Mouse (Mus musculus) heart, adult 8-10 months (tissue): ENCODE results near the gene Tmem171. TPM values are rescaled to one million over a fixed set of nuclear protein-coding genes. Genes with fewer than 3 reads are reported as not detected.

ENCODE experiments used
- DNase-seq: peaks from one replicate; pipeline ENCODE4 v3.0.0; 2022; ENCODE audit warnings: low spot score
- total RNA-seq, 4 experiments: library from RNA; stranded (reverse); gene quantifications; 2 replicates each; pipeline ENCODE4 v1.2.4; 2022

The Tmem171 gene
- 1 to 10 TPM; 3.5 to 8.8 (median 4.3) TPM for total RNA-seq

DNA sequence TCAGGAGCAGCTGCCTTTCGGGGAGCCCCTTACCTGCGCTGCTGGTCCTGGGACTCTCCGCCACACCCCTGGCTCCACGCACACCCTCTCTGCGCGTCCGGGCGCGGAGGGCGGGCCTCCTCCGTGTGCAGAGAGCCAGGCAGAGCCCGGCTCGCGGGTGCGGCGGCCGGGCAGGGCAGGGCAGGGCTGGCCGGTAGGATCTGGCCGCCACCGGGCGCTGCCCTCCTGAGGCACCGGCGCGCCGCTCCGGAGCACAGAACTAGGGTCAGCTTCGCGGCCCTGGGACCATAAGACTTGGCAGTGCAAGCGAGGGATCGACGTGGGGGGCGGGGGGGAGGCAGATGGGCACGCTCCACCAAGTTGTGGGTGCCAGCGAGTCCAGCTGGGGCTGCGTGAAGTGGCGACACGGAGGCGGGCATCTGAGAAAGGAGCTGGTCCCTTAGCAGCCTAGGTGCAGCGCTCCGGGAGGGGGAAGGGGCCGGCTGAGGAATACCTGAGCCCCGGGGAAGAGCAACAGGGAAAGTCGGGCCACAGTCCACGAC, at the start of gene Tmem171:
Gene Tmem171, minus strand, starts transcription at position 62 of the 542 bp plus-strand sequence.
- no peak for DNase-seq

DNA sequence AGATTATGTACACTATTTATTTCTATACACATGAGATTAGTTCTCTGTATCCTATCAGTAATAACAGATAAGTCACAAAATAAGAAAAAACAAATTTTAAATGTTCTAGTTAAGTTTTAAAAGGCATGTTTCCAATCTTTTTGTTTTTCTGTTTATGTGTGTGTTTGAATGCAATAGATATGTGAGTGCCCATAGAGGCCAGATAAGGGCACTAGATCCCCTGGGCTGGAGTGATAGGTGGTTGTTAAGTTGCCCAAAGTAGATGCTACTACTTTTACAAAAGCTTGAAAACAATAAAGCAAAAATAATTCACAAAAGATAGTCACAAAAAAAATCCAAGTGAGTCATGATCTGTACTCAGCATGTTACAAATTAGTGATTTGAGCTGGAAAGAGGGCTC, 49.2 kb upstream of the Tmem171 start:
- DNase-seq = no peak

DNA sequence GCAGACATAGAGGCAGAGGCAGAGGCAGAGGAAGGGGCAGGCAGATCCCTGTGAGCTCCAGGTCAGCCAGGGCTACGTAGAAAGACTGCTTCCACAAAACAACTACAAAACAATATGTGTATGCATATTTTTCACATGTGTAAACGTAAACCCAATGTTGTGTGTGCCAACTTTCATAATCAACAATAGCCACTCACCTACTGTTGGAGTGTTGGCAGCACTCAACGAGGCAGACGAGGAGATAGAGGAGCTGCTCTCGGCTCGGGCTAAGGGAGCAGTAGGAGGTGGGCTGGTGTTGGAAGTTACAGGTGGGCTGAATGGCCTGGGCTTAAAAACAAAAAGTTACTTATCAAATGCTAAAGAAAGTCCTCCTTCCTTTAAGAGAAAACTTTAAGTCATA, 48.6 kb upstream of the Tmem171 start:
- no peak for DNase-seq

DNA sequence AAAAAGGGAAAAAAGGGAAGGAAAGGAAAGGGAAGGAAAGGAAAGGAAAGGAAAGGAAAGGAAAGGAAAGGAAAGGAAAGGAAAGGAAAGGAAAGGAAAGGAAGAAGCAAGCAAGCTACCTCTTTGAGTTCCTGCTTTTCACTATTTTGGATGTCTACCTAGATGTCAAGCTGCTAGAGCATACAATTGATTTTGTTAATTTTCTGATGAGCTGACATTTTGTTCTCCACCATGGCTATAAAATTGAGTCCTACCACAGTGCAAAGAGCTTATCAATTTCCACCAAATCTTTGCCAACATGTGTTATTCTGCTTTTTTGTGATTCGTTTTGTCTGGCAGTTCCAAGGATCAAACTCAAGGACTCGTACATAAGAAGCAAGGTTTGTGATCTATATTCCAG, 43.6 kb upstream of the Tmem171 start:
- no peak for DNase-seq

DNA sequence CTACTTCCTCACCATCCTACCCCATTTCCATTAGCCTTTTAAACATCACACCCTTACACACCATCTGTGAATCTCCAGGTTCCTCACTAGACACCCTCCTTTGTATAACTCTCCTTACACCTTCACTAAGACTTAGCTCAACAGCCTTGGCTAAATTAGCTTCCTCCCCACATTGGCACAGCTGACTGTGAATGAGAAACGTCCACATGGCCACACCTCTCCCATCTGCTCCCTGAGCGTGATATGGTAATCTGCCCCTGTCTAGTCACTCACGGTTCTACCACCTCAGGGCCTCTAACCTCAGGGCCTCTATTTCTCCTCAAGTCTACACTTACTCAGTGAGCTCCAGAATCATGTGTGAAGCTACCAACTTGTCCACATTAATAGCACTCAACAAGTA, 38.7 kb upstream of the Tmem171 start:
- DNase-seq = no peak

DNA sequence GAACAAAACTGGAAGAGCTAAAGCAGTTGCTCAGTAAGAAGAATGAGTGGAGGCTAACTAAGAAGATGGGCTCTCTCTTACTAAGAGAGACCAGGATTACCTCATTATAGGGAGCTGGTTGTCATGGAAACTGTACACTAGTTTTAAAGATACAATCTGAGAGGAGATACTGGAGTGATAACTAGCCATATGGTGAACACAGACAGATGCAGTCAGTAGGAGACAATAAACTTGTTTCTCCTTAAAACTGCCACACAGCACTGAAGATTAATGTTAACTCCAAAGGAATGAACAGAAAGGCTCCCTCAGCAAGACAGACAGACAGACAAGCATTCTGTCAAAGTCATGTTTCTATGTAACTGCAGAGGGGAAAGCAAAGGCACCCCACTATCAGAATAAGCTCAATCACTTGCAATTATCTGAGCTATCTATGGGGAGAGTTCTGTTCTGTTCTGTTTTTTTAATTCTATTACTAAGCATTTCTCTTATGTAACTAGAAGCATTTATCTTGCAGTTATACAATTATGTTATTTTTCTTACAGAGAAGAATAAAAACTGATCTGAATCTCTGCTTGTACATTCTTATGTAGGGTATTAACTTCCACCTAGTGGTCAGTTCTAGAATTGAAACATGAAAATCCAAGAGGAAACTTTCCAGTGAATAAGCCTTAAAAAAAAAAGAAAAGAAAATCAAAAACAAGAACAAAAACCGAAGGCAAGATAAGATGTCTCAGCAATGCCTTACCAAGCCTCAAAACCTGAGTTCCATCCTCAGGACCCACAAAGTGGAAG, 34.8 kb upstream of the Tmem171 start:
- no peak for DNase-seq

DNA sequence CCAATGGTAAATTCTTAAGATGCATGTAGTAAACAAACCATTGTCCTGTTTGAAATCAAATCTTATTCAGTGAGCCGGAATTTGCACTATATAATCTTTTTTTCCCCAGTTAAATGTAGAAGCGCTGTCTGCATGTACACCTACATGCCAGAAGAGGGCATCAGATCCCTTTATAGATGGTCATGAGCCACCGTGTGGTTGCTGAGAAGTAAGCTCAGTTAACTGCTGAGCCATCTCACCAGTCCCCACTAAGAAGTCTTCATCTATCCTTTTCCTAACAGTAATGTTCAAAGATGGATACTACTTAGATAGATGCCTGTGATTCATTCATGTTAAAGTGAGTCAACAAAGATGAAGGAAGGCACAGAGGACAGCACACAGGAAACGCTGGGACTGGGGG, 31.9 kb upstream of the Tmem171 start:
- no peak for DNase-seq

DNA sequence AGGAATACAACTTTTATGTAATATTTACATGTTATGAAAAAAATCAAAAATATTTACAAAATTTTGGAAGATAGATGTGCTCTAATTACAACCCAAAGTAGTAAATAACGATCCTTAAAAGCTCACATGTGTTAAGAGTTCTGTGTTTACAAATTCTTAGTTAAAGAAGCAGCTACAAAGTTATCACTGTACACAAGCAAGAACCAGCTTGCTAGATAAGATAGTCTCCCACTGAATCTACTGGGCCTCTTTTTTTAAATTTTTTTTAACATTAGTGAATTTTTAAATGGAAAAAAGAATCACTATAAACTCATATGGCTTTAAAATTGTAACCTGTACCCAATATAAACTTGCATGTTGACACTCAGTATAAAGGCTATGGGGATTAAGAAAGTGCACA, 28.8 kb upstream of the Tmem171 start:
- DNase-seq = no peak

DNA sequence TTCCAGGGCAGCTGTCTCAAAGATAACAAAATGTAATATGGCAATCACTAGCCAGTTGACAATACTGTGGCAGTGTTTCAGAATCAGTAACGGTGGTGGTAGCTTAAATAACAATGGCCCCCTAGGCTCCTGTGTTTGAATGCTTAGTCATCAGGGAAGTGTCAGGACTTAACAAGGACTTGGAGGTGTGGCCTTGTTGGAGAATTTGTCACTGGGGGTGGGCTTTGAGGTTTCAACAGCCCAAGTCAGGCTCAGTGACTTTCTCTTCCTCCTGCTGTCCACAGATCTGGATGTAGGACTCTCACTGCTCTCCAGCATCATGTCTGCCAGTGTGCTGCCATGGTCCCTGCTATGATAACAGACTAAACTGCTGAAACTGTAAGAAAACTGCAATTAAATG, 27.7 kb upstream of the Tmem171 start:
- no peak for DNase-seq

DNA sequence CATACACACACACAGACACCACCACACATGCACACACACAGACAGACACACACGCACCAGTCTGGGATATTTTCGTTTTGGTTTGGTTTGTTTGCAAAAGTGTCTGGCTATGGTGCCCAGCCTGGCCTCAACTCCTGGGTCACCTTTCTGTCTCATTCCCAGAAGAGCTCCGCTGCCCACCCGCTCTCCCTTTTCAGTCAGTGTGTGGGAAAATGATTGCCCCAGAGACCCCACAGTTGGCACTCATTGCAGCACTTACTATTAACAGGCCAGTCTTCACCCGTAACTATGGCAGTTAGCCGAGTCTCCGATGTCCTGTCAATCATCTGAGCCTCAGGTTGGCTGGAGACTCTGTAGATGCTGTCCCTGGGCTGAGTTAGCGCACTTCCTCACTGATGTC, 21.5 kb upstream of the Tmem171 start:
- no peak for DNase-seq

DNA sequence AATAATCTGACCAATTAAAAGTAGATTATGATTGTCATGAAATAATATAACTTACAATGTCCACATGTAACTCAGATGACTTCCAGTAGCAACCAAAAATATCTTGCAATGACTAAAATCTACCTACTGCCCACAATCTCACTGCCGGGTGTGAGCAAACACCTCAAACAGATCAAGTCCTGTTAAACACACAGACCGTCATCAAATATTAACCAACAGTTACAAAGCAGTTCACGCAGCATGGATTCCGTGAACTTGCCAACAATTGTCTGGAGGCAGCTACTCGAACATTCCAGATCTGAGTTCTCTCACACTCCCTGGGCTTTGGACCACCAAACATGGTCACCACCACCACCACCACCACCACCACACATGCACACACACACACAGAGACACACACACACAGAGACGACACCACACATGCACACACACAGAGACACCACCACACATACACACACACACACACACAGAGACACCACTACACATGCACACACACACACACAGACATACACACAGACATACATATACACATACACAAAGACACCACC, 20.9 kb upstream of the Tmem171 start:
- no peak for DNase-seq

DNA sequence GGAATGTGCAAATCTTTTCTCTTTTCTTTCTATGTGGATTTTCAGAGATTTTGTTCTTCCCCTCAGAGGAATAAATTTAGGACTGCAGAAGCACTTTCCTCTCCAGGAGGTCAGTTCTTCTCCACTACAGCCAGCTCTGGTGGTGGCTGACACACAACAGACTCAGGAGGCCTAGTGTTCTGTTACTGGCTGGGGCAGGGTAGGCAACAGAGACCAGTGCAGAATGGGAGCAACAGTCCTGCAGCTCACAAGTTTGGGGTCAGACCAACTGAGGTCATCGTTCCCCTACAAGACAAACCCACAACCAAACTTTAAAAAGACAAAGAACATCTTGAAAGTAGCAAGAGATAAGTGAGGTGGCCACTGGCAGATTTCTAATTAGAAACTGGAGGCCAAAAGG, 16.0 kb upstream of the Tmem171 start:
- no peak for DNase-seq

DNA sequence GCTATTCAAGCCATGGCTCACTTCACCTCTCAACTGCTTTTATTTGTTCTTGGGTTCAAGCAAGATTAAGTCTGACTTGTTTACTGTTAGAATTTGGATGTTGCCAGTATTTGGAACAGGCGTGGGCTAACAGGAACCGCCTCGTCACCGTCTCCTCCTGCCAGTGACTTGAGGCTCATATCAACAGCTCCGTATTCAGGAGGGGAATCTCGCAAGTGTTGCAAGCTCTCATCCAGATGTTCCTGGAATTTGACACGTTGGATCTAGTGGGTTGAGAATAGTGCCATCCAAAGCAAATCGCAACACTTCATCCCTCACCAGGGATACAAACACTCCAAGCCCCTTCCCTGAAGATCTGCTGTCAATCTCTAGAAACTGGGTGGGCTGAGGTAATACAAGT, 15.6 kb upstream of the Tmem171 start:
- no peak for DNase-seq

DNA sequence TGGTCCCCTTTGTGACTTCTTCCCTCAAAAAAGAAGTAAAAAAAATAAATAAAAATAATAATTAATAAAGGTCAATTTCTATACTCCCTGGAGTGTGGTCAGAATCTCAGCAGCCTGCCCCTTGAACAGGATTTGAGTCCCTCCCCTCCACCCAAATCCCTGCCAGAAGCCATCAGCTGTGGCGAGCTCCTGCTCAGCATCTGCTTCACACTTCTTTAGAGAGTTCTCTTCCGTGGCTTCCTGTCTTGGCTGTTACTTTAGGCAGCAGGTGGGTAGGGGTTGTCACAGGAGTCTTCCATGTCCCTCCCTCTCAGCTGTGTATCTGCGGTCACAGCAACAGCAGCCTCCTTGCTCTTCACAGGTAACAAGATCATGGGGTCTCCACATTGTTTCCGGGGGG, 10.9 kb upstream of the Tmem171 start:
- no peak for DNase-seq

DNA sequence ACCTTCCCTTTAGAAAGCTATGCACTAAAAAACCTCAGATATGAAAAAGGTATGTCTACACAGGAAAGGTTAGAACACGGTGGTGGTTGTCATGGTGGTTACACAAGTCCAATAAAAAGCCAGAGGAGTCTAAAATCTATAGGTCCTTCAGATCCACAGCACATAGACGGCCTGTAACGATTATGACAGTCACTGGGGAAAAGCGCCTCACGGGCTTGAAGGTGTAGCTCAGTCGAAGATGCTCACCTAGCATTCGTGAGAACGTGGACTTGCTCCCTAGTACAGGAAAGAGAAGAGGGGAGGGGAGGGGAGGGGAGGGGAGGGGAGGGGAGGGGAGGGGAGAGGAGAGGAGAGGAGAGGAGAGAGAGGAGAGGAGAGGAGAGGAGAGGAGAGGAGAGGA, 9.2 kb upstream of the Tmem171 start:
- DNase-seq = no peak

DNA sequence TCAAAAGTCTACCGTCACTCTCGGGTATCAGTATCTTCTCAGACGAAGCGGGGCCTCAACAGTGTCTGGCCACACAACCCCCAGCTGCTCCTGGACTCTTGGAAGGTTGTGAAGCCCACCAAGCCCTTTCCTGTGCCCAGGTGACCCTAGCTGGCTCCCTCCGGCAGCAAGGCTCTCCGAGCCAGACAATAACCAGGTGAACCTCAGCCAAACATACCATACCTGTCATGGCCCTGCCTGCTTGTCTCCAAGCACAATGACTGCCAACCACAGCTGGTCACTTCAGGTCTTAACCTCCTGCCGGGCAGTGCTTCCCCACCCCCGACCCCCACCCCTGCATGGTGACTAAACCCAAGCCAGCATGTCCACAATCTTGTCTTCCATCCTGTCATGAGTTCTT, 7.7 kb upstream of the Tmem171 start:
- no peak for DNase-seq

DNA sequence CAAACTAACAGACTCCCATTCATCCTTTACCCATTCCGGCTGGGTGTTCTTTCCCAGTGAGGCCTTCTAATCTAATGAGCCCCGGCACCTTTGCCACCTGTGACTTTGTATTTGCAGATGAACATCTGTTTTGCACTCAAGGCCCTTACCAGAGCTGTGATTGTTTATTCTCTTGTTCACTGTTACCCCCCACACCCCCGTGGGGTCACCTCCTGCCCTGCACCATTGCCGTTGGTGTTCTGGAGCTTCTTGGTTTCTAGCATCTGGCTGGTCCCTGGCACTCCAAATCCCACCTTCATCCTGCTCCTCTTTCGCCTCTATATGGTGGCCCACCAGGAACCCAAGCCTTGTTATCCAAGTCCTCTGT, 6.7 kb upstream of the Tmem171 start:
- DNase-seq = no peak

DNA sequence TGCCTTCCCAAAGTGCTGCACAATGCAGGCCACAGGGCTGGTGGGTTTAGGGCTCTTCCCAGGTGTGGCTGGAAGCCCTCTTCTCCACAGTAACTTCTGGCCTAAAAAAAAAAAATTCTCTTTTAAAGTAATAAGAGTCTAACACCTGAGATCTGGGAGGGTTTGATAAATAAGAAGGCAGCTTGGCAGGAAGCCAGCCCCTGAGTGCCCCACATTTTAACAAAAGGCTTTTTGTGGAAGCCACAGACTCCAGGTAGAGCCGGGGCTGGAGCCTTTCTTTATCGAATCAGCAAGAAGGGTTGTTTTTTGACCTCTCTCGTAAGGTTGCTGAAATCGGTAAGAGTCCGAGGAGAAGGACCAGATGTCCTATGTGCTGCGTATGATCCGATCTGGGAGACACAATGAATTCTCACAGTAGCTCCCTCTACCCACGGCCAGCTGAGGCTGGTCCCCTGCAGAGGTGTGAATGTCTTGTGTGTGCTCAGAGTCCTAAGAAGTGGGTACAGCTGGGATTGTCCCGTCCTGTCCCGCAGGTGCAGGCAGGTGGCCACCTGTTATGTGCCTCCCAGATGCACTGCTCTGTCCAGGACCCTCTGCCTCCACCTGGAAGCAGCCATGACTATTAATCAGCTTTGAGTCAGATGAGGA, 6.2 kb upstream of the Tmem171 start:
- no peak for DNase-seq

DNA sequence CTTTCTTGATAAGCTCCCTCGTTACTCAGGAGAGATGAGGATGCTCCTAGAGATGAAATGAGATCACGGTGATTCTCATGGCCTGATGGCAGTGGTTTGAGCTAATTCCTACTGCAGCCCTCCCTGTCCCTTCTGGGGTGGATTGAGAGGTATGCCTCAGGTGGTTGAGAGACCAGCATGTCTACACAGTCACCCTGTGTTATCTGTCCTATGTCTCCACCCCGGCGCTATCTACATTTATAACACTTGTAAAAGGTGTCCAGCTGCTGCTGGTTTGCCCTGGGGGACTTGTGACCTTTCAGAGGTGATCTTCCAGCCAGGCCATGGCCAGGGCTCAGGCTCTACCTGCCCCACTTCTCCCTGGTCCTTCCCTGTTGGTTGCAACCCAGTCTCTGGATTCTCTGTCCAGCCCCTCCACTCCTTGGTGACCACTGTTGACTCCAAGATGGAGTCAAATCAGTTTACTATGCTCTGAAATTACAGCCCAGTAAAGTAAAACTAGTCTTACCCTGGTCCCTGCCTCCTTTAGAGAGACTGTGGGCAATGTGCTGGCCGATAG, 5.4 kb upstream of the Tmem171 start:
- no peak for DNase-seq

DNA sequence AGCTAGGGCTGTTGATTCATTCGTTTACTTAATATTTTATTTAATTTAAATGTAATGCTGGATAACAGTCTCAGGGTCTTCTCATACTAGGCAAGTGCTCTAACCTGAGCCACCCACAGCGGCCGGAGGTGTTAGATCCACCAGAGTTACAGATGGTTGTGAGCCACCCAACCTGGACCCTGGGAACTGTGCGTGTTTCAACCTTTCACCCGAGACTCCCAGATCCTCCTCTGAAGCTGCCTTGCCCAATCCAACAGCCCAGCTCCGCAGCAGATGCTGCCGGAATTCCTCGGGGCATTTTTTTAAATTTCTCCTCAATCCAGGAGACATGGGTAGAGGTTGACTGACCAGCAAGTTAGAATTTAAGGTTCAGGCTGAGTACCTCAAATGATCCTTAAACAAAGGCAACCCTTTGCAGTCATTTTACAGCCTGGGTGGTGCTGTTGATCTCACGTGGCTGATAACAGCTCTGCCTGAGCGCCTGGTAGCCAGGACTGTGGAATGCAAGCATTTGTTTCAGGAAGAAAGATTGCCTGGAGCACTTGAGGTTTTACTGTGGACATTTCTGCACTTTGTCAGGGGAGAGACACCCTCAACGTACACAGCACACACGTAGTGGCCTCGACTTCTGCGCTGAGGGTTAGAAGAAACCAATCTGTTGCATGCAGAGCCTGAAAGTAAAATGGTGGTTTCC, 4.6 kb upstream of the Tmem171 start:
- DNase-seq = no peak

DNA sequence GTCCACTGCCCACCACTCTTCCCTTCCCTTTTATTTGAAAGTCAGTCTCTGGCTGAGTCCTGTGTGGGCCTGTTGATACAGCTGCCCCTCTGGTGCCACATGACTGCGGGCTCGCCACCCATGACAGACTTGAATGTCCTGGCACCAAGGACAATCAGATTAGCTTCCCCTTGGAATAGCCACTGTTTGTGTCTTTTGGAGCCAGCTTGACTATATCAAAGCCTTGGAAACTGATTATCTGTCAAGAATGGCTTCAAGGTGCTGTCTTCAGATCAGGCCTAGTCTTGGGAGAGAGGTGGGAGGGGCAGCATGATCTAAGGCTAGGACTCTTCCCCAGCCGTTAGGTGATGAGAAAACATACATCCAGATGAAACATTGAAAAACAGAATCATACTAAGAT, 2.1 kb upstream of the Tmem171 start:
- no peak for DNase-seq

DNA sequence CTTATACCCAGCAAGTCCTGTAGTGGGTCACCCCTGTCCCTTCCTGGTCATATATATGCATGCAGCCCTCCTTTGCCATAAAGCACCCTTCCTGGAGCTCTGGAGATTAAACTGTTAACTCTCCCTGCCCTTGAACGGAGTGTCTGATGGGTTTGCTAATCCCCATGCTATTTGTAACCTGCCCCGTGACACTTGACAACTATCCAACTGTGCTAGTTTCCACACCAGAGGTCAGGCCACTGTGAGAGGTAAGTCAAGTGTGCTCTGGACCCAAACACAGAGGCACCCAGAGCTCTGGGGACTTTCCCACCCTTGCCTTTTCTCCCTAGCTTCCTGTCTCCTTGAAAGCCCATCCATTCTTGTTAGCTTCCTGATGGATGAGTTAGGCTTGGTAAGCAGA, 912 bp upstream of the Tmem171 start:
- peak; percentile 70 for DNase-seq
